Mouse (Mus musculus) liver, embryonic 13.5 days (tissue): ENCODE results near the gene Figla. TPM values are rescaled to one million over a fixed set of nuclear protein-coding genes. Genes with fewer than 3 reads are reported as not detected.
A peak's percentile ranks its signal among the peaks of the same experiment; 100 is the strongest.
"Not testable (repeated sequence)": the region's sequence is repeated elsewhere in the genome, so short reads cannot be mapped to it uniquely, and the experiment has no call there.

Experiments
- ATAC-seq: fragments of 200-750 bp; cut with Nextera tagmentation; 2 replicates; pipeline ENCODE4 v1.8.0; 2017; ENCODE audit warnings: low read depth, mild to moderate bottlenecking, moderate number of reproducible peaks, moderate library complexity
- DNase-seq: peaks from one replicate; pipeline ENCODE4 v3.0.0; 2022
- H3K27ac ChIP-seq: fragments of 300-500 bp; sonication (generic); 2 replicates; pipeline ENCODE4 v1.5.1; 2015; ENCODE audit warnings: moderate library complexity, mild to moderate bottlenecking, inconsistent platforms
- H3K27me3 ChIP-seq: fragments of 300-500 bp; sonication (generic); 2 replicates; pipeline ENCODE4 v1.6.1; 2015; ENCODE audit warnings: mild to moderate bottlenecking, inconsistent platforms
- H3K36me3 ChIP-seq: fragments of 300-500 bp; sonication (generic); 2 replicates; pipeline ENCODE4 v1.6.1; 2015; ENCODE audit warnings: mild to moderate bottlenecking, inconsistent platforms
- H3K4me1 ChIP-seq: fragments of 300-500 bp; sonication (generic); replicated peaks from 2 replicates; pipeline ENCODE4 v1.6.1; 2015; ENCODE audit warnings: inconsistent platforms
- H3K4me2 ChIP-seq: fragments of 300-500 bp; sonication (generic); 2 replicates; pipeline ENCODE4 v1.6.1; 2015; ENCODE audit warnings: inconsistent platforms, mild to moderate bottlenecking, moderate library complexity
- H3K4me3 ChIP-seq: fragments of 300-500 bp; sonication (generic); replicated peaks from 2 replicates; pipeline ENCODE4 v1.5.1; 2015; ENCODE audit warnings: mild to moderate bottlenecking, inconsistent platforms
- H3K9ac ChIP-seq: fragments of 300-500 bp; sonication (generic); 2 replicates; pipeline ENCODE4 v1.6.1; 2015; ENCODE audit warnings: mild to moderate bottlenecking, inconsistent platforms
- H3K9me3 ChIP-seq: fragments of 300-500 bp; sonication (generic); replicated peaks from 2 replicates; pipeline ENCODE4 v1.6.1; 2016; ENCODE audit warnings: inconsistent platforms
- WGBS: fragments of 180-500 bp; shearing (Covaris S2); methylation state at CpG from one replicate; pipeline ENCODE4 v1.1.7; 2015; ENCODE audit not compliant: insufficient replicate concordance; 5-methylcytosine and 5-hydroxymethylcytosine counted together
- polyA plus RNA-seq: library from polyadenylated mRNA; unstranded; fragments of >200 nt; fragmentation: Nextera tagmentation; extraction: Ambion mirVana; gene quantifications from 2 replicates; pipeline ENCODE4 v1.2.1, GENCODE M21; 2015

Gene Figla
- polyA plus RNA-seq: not detected in 2 replicates

DNA sequence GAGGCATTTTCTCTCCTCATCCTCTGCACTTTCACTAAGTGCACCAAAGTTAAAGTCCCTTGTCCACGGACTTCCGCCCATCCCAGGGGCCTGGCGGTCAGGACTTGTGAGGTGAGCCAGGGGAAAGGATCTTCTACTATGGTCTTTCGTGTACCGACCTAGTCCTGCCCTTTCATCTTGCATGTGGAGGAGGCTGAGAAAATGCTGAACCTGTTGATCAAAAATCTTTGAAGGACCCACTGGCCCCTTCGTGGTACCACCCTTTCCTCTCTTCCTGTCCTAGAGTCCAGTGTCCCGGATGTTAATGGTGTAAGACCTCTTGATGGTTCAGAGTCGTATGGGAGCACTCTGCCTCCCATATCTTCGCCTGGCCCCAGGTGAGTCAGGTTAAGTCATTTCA, at the start of gene Figla:
Gene Figla, plus strand, starts transcription at position 301 of the 400 bp plus-strand sequence.
- H3K4me2 ChIP-seq: no peak within 1 kb of the TSS
- H3K9ac ChIP-seq: no peak within 1 kb of the TSS
- ATAC-seq (no peak), DNase-seq (no peak)
- H3K4me3 ChIP-seq: no peak within 1 kb of the TSS
- H3K4me1 ChIP-seq: peaks cover 8% of the 10 kb centered on the region; the same call in 1 of the 2 replicates
- H3K36me3 ChIP-seq: no peaks in the 10 kb centered on the region
- H3K27me3 ChIP-seq: peaks cover 12% of the 10 kb centered on the region; the same call in 1 of the 2 replicates
- no peak within 1 kb of the TSS for H3K27ac ChIP-seq
- 59% methylated on average over 9 of the region's 9 CpGs for WGBS
- H3K9me3 ChIP-seq: no peaks in the 10 kb centered on the region

DNA sequence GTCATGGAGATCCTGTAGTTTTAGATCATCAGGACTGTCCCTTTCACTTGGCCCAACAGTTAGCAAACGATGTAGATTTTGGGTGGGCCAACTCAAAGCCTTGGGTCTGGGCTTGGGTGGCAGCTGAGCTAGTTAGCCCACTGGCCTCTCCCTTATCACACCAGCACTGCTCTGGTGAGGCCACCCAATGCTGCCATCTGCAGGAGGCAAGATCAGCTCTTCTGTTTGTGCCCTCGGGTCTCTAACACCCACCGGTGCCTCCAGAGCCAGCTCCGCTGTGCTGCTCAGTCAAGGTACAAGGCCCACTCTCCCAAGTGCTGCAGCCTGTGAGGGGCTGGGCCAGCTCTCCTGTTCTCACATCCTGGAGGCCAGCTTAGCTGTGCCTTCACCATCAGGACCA, 49.3 kb upstream of the Figla start:
- Histone ChIP-seq H3K4me1 (peaks cover 19% of the 10 kb centered on the region), H3K9ac (no peak overlapping the region), H3K4me2 (no peak overlapping the region), H3K27me3 (no peaks in the 10 kb centered on the region), H3K36me3 (no peaks in the 10 kb centered on the region), H3K4me3 (no peak overlapping the region), H3K9me3 (no peaks in the 10 kb centered on the region), H3K27ac (no peak overlapping the region)
- ATAC-seq: peak; percentile 12; the same call in 1 of the 2 replicates
- DNase-seq: peak; percentile 11
- WGBS: 52% methylated on average over 4 of the region's 4 CpGs

DNA sequence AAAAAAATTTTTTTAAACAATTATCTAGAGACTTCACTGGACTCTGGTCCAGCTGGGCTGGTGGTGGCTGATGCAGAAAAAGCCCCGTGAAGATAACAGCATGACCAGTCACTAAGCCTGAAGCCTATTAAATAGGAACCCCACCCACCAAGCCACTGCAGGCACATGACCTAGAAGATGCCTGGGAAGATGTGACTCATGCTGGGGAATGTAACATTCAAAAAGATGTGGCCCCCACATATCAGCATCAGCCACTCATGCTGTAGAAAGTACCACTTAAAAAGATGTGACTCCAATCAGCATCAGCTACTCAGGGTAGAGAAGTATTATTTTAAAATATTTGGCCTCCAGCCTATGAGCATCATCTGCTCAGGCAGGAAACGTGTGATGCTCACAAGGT, 46.1 kb upstream of the Figla start:
- no peak overlapping the region for H3K27ac ChIP-seq
- no peaks in the 10 kb centered on the region for H3K27me3 ChIP-seq
- no peaks in the 10 kb centered on the region for H3K9me3 ChIP-seq
- 41% methylated on average over 2 of the region's 2 CpGs for WGBS
- no peak overlapping the region for H3K9ac ChIP-seq
- H3K36me3 ChIP-seq: no peaks in the 10 kb centered on the region
- no peak for DNase-seq
- no peak overlapping the region for H3K4me2 ChIP-seq
- peaks cover 14% of the 10 kb centered on the region for H3K4me1 ChIP-seq
- no peak overlapping the region for H3K4me3 ChIP-seq
- ATAC-seq: no peak

DNA sequence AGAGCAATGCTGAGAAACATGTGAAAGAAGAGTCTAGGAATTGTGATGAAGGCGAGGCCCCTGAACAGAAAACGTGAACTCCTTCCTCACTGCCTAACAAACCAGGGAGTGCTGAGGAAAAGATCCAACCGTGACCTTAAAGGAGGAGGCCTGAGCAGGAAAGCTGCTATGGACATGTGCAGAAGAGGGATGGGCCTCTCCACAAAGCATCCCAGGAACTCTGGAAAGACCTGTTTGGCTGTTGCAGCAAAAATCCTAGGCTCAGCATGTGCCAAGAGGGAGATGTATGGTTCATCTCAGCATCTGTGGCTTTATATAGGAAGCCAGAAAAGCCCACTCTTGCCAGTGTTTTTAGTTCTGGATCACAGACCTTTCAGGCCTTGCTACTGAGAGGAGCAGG, 43.3 kb upstream of the Figla start:
- 66% methylated on average over 3 of the region's 3 CpGs for WGBS
- Histone ChIP-seq H3K4me2 (no peak overlapping the region), H3K36me3 (no peaks in the 10 kb centered on the region), H3K9ac (no peak overlapping the region), H3K4me1 (peaks cover 12% of the 10 kb centered on the region), H3K27me3 (no peaks in the 10 kb centered on the region), H3K9me3 (no peaks in the 10 kb centered on the region), H3K27ac (no peak overlapping the region), H3K4me3 (no peak overlapping the region)
- ATAC-seq: no peak
- DNase-seq: no peak

DNA sequence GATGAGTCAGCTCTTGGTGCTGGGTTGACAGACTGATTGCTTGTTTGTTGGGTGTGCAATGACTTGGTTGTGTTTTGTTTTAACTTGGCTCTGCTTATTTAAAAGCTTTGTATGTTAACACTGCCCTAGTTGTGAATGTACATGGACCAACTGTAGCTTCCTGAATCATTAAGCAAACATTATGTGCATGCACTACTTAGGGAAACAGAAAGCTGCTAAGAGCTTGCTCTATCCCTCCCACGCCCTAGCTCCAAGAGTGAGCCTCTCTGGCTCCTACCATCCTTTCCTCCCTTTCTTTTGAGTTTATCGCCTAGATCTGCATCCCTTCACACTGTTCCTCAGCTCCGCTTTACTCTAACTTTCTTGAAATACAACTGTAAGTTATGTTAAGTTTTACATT, 42.6 kb upstream of the Figla start:
- no peak for ATAC-seq
- no peaks in the 10 kb centered on the region for H3K36me3 ChIP-seq
- no peaks in the 10 kb centered on the region for H3K27me3 ChIP-seq
- H3K4me3 ChIP-seq: no peak overlapping the region
- DNase-seq: no peak
- H3K27ac ChIP-seq: no peak overlapping the region
- 71% methylated on average over 3 of the region's 3 CpGs for WGBS
- H3K9me3 ChIP-seq: no peaks in the 10 kb centered on the region
- no peak overlapping the region for H3K4me2 ChIP-seq
- H3K4me1 ChIP-seq: peaks cover 12% of the 10 kb centered on the region
- H3K9ac ChIP-seq: no peak overlapping the region

DNA sequence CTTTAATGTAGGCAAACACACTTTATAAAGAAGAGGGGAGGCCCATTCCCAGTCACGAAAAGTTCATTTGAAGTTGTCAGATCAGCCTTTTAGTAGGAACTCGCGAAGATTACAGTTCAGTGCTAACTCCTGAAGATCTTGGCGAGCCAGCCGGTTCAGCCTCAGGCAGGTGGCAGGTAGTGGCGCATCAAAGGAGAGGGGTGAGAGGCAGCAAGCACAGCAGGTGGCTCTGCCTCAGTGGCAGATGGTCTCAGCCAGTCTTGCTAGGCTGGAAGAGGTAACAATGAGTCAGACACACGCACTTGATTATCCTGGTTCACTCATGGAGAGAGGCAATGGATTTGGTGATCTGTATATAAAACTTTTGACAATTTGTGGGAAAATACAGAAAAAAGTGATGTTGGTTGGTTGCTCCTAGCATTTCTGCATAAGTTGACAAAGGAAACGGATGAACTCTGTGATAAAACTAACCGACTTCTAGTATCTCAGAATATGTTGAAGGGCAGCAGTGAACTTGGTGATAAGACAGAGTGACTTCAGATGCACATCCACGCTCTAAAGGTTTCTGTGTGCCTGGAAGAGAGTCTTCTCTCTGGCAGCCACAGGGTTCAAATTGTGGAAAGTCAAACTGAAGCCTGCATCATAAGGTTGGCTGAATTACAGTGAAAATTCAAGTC, 40.9 kb upstream of the Figla start:
- Histone ChIP-seq H3K27ac (peak overlapping the region; percentile 47), H3K9ac (no peak overlapping the region), H3K4me1 (peaks cover 12% of the 10 kb centered on the region), H3K4me2 (no peak overlapping the region), H3K4me3 (no peak overlapping the region), H3K27me3 (no peaks in the 10 kb centered on the region), H3K36me3 (no peaks in the 10 kb centered on the region), H3K9me3 (no peaks in the 10 kb centered on the region)
- DNase-seq: no peak
- WGBS: 26% methylated on average over 10 of the region's 10 CpGs
- peak; percentile 57; the same call in 1 of the 2 replicates for ATAC-seq

DNA sequence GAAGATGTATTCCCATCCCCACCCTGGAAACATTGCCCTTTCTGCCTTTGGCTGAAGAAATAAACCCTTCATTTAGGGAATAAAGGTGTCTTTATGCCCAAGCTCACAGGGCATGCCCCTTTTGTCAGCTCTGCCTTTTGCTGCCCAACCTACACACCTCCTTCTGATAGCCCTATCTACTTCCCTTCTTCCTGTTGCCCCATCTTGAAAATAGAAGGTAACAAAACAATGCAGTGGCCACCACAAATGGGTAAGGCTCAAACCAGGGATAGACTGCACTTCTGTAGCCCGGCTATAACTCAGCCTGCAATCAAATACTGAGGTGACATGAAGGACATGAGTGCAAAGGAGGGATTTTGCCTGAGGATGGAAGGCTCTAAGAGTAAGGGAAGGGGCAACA, 40.2 kb upstream of the Figla start:
- H3K36me3 ChIP-seq: no peaks in the 10 kb centered on the region
- DNase-seq (no peak), ATAC-seq (no peak)
- no peak overlapping the region for H3K4me2 ChIP-seq
- 64% methylated on average over 1 of the region's 1 CpGs for WGBS
- no peak overlapping the region for H3K27ac ChIP-seq
- H3K9me3 ChIP-seq: no peaks in the 10 kb centered on the region
- no peak overlapping the region for H3K4me3 ChIP-seq
- H3K4me1 ChIP-seq: peaks cover 12% of the 10 kb centered on the region
- H3K27me3 ChIP-seq: no peaks in the 10 kb centered on the region
- no peak overlapping the region for H3K9ac ChIP-seq

DNA sequence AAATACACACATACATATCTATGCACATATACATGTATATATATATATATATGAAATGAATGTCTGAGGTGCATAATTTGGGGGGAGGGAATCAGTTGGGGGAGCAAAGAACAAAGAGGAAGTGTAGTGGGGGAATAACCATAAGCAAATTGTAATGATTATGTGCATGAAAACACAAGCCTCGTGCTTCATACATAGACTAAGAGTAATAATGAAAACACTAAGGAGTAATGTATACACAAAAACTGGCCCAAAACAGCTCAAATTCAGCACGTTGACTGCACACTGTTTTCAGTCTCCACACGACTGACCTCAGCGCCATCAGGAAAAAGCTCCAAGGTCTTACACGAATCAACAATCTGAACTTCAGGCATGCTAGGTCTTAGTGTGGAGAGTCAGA, 39.7 kb upstream of the Figla start:
- Histone ChIP-seq H3K9me3 (no peaks in the 10 kb centered on the region), H3K36me3 (no peaks in the 10 kb centered on the region), H3K9ac (no peak overlapping the region), H3K4me3 (no peak overlapping the region), H3K27me3 (no peaks in the 10 kb centered on the region), H3K27ac (no peak overlapping the region), H3K4me1 (peaks cover 12% of the 10 kb centered on the region), H3K4me2 (no peak overlapping the region)
- DNase-seq (no peak), ATAC-seq (no peak)
- 66% methylated on average over 5 of the region's 5 CpGs for whole genome bisulfite sequencing

DNA sequence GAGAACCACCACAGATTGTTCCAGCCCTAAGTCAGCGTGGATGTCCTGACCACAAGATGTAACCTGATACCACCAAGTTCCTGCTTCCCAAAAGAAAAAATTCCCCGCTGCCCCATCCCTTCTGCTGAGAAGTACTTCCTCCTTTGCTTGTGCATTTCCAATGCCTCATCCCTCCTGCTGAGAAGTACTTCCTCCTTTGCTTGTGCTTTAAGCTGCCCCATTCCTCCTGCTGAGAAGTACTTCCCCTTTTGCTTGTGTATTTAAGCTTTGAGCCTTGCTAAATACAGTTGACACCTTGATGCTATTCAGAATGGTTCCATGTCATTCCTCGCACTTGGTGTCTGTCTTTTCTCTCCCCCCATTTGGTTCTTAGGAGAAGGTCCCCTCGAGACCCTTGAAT, 37.2 kb upstream of the Figla start:
- not testable (repeated sequence) for H3K36me3 ChIP-seq, H3K9ac ChIP-seq, ATAC-seq, H3K4me3 ChIP-seq, H3K4me2 ChIP-seq, H3K27ac ChIP-seq, H3K9me3 ChIP-seq, H3K27me3 ChIP-seq, DNase-seq
- WGBS: 59% methylated on average over 4 of the region's 4 CpGs
- H3K4me1 ChIP-seq: peaks cover 12% of the 10 kb centered on the region

DNA sequence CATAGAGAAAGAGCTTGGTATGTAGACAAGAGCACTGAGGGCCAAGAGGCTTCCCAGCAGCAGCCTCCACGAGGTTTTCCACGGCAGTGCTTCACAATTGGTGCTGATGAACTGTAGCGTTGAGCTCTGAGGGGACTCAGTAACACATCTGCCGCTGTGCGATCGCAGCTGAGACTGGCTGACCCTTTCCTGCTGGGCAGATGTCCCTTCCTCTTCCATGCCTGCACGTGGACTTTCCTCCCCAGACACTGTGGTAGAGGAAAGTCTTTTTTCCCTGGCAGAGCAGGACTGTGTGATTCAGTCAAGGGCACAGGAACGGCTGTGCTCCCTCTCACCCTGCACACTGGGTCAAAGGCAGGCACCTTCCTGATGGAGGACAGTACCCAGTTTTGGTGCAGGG, 31.6 kb upstream of the Figla start:
- Histone ChIP-seq H3K27ac (no peak overlapping the region), H3K4me1 (no peaks in the 10 kb centered on the region), H3K36me3 (no peaks in the 10 kb centered on the region), H3K4me3 (no peak overlapping the region), H3K9me3 (no peaks in the 10 kb centered on the region), H3K9ac (no peak overlapping the region), H3K4me2 (no peak overlapping the region), H3K27me3 (no peaks in the 10 kb centered on the region)
- no peak for DNase-seq
- WGBS: 67% methylated on average over 8 of the region's 8 CpGs
- ATAC-seq: no peak

DNA sequence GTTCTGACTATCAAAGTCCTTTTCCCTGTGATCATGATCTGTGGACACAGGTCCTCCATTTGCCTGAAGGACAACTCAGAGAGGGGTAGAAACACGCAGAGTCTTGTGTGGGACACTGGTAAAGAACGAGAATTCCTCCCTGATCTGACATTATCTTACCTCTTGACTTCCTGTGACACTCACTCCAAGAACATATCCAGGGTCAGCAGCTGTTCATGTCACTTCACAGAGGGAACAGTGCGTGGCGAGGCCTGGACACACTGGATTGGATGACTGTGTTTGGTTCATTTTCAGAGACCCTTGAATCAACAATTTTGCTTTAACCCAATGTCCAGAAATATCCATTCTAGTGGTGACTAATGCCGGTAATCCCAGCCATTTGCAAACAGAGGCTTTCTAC, 26.4 kb upstream of the Figla start:
- not testable (repeated sequence) for H3K9me3 ChIP-seq, H3K4me1 ChIP-seq, H3K4me3 ChIP-seq, H3K27ac ChIP-seq, ATAC-seq, DNase-seq, H3K4me2 ChIP-seq, H3K27me3 ChIP-seq, H3K9ac ChIP-seq, H3K36me3 ChIP-seq
- 55% methylated on average over 5 of the region's 5 CpGs for WGBS

DNA sequence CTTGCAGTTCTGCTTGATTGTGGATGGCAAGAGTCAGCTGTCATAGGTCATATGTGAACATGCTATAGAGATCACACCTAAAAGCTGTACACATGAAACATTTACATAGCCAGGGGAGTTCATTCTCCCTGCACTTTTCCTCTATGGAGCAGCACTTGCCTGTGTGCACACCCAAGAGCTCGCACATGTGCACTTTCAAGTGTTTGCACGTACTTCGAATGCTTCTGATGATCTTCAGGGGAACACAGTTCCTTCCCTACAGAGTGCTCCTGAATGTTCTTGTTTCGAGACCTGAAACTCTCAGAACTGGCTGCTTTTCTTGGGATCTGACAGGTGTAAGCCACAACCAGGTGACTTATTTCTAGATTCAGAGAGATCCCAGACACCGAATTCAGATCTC, 25.2 kb upstream of the Figla start:
- not testable (repeated sequence) for H3K9ac ChIP-seq, ATAC-seq, H3K4me1 ChIP-seq, H3K27me3 ChIP-seq, H3K4me3 ChIP-seq, H3K4me2 ChIP-seq, H3K27ac ChIP-seq, H3K36me3 ChIP-seq, H3K9me3 ChIP-seq, DNase-seq
- 71% methylated on average over 5 of the region's 5 CpGs for WGBS
